Mouse (Mus musculus) right cerebral cortex, postnatal 25 days (tissue): ENCODE data around the gene Fam90a1a.
"Not testable (repeated sequence)": the region's sequence is repeated elsewhere in the genome, so short reads cannot be mapped to it uniquely, and the experiment has no call there.

Source experiments
- DNase-seq: peaks from one replicate; pipeline ENCODE4 v3.0.0; 2022

The Fam90a1a gene

DNA sequence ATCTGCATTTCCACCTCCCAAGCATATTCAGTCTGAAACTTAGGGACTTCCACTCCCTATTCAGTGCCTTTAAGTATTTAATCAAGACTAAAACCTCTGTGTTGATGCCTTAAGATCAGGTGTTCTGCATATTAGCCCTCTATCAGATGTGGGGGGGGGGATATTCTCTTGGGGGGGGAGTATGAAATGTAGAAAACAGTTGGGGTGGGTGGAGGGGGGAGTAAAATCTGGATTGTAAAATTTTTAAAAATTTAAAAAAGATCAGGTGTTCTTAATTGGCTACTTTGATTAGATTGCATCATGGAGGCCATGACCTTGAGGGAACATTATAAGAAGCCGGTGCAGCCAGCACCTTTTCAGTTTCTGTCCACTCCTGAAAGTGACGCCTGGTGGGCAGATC is at the start of gene Fam90a1a:
Fam90a1a (plus strand) TSS at position 301 of the 400 bp plus-strand sequence.
- DNase-seq = no peak

DNA sequence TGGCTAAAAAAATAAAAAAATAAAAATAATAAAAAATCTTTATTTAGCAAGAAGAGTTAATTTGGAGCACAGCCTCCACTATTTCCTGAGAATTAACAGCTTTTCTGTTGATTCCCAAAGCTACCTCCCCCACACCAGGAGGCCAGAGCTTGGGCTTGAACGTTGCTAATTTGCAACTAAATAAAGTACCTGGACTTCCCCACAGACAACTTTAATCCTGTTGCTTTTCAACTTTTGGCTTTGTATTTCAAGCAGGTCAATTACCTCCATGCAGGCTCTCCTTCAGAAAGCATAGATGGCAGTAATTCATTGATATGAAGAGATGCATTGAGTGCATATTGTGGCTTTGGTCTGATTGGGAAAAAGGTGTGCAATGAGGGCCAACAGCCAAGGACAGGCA is 46.6 kb upstream of the Fam90a1a start:
- no peak for DNase-seq

DNA sequence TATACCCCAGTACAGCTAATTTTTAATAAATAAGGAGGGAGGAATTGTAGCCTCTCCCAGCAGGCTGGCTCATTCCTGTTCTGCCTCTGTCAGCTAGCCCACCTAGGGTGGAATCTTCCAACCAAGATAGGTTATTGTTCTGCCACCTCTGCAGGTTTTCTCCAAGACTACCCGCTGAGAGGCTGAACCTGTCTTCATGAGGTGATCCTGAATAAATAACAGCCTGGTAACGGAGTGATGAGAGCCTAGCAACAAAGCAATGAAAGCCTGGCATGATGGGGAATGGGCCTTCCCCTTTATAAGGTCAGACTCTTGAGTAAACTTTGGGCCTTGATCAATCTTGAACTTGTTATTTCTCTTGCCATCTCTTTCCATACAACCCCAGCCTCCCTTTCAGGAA is 46.0 kb upstream of the Fam90a1a start:
- no peak for DNase-seq

DNA sequence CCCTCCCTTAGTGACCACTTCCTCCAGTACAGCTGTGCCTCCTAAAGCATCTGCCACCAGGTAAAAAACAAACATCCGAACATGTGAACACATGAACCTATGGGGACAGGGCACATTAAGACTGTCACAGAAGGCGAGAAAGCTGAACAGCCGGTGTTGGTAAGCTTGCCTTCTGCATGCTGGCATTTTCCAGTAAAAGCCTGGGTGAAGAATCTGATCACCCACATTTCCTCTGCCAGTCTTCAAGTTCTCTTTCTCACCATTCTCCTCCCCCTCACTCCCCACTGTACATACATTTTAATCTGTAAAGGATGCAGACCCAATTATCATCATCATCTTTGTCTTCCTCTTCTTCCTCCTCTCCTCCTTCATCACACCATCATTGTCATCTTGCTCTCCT is 42.9 kb upstream of the Fam90a1a start:
- no peak for DNase-seq

DNA sequence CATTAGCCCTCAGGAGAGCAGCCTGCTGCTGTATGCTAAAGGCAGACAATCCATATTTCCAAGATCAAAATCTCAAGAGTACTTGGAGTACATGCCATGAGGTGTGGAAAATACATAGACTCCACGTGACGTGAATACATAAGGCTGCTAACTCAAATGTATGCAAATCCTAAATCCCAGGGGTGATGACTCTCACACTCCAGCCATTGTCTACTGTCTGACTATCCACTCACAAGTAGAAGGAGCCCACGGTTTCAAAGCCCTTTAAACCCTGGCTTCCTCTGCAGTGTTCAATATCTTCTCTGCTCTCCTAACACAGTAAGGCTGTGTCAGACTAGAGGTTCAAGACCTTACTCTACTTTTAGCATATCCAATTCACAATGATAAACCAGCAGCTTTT is 27.8 kb upstream of the Fam90a1a start:
- not testable (repeated sequence) for DNase-seq

DNA sequence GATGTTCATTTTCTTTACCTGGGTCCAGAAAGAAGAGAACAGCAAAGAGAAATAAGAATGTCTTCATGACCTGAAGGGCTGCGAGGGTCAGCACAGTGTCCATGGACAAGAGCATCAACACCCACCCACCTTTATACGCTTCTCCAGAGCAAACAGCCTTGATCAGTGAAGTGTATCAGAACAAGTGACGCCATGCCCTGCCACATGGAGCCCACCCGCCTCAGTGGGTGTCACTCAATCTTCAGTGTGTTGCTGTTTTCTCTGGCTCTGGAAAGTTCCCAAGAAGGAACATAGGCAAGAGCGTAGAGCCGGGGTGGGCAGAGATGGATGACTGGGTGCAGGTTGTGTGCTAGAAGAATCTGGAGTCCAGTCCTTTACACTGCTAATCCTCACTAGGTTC is 25.9 kb upstream of the Fam90a1a start, which contains the start of gene Defb15:
Defb15 (minus strand) TSS at position 101 of the 400 bp plus-strand sequence.
- no peak for DNase-seq

DNA sequence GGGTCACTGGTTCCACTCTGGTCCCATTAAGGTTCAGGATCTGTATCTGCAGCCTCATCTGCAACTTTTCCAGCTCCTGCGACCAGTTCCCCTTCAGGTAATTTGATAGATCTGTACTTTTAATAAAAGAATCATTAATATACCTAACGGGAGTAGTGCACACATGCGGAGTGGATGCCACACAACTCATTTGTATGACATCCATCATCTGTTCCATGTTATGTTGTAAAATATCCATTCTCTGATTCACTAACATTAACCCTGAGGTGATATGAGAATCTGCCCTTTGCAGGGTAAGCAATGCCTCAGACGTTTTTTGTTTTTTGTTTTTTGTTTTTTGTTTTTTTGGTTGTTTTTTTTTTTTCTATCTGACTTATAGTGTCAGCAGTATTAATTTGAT is 20.5 kb upstream of the Fam90a1a start, which contains the start of gene Defb35:
Defb35 (plus strand) TSS at position 301 of the 400 bp plus-strand sequence.
- not testable (repeated sequence) for DNase-seq

DNA sequence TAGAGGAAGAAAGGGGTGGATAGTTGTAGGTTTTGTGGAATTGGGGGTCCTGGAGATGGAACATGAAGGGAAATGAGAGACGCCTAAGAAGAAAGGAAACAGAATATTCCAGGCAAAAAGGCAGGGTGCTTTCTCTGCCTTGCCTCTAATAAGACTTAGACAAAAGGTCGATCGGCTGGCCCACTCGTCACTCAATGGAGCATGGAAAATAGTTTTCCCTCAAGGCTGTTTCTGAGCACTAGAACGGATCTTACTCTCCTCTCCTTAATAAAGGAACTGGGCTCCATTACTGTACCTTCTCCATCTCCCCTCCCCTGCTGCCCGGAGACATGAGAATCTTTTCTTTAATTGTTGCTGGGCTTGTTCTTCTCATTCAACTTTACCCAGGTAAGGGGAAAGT is 12.1 kb upstream of the Fam90a1a start, which contains the start of gene Defb13:
Defb13 (plus strand) TSS at position 301 of the 400 bp plus-strand sequence.
- DNase-seq = no peak

DNA sequence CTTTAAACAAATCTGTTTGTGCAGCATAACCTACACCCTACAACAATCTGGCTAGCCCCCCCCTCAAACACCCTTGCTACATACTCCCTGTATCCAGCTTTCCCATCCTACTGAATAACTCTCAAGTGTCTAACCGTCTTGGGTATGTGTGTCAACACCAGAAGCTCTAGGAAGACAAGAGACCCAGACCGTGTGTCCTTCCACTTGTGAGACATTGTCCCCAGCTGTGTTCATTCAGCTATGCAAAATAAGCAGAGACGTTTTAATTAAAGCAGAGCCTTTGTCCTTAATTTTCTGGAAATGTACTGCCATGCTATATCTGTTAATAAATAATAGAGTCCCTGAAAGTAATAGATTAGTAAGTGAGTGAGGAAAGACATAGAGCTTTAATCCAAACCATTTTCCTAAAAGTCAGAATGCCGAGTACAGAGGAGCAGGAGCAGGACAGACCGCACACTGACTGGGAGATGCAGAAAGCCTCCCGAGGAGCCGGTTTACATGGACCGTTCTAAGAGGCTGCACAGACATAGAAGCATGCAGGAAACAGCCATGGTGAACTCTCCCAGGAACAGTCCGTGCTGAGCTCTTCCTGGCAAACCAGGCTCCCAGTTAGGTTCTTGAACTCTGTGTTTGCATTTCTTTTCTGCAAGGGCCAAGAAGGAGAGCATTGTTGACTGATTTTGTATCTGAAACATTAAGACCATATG is 11.1 kb upstream of the Fam90a1a start:
- no peak for DNase-seq

DNA sequence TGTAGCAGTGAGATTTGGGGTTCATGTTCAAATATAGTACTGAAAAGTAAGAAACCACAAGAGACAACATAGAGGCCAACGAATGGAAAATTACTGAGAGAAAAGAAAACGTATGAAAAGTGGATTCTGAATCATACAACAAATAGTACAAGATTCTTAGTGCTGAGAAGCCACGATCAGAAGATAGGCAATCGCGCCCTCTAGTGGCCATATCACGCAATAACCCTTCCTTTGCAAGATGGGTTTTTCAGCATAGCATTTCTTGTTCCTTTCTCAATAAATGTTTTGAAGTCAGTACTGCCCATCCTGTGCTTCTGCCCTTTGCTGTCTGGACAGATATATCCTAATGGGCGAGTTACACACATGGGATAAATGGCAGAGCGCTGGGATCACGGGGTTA is 3.2 kb upstream of the Fam90a1a start:
- DNase-seq = peak; percentile 23

DNA sequence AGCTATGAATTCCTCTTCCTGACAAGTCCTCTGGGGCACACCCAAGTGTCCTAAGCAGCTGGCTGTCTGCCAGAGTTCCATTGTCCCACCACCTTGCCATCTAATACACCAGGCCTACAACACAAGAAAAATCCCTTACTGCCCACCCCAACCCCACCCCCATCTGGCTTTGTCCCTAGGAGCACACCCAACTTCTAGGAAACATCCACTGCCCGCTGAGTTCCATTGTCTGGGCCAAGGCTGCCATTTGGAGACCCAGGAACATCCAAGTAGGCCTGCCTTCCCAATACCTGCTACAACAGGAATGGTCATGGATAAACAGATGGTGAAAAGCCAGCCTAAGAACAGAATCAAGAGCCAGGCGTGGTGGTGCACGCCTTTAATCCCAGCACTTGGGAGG is 2.2 kb upstream of the Fam90a1a start:
- no peak for DNase-seq

DNA sequence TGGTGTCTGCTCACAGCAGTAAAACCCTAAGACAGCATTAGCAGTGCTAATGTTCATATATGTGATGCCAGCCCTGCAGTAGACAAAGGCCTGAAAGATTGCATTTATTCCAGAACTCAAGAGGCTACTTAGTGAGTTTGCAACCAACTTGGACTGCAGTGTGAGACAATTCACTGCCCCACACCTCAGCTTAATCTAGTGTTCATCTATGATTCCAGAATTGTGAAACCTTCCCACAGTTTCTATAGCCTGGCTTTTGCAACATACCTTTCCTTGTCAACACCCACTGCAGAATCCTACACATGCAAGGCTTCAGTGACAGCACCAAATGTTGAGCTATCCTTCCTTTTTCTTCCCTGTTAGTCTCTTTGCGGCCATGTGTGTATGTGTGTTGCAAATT is 8.1 kb downstream of the Fam90a1a start:
- no peak for DNase-seq

DNA sequence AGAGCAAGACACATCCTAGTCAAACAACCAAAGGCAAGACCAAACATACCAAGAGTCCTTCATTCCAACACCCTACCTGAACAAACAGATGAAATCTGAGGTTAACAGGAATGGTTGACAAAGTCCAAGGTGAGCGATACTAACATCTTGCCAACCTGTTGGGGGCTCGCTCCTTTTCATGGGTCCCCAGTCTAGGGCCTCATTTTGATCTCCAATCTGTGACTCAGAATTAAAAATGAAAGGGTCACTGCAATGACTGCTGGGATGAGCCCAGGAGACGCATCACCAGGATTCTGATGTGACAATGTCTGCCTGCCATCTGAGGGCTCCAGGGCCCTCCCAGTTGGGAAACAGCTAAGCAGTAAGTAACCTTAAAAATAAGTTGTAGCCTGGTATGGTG is 11.0 kb downstream of the Fam90a1a start, which contains the start of gene Ccdc70:
Ccdc70 (plus strand) TSS at position 301 of the 400 bp plus-strand sequence.
- no peak for DNase-seq

DNA sequence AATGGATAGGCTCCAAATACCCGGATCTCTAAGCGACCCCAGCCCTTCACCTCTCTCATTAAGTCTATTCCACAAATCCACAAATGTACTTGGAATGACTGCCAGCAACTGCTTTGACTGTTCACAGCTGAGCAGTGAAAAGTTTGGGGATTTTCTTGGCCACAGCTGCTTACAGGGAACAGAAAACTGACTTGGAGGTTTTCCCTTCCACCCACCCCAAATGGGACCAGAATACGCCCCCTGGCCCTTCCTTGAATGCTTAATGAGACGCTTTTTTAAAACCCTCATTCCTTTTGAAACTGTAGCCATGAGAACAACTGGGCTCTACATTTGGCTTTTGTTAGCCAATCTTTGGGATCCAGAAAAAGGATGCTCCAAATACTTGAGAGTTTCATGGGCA is 19.7 kb downstream of the Fam90a1a start:
- DNase-seq = no peak

DNA sequence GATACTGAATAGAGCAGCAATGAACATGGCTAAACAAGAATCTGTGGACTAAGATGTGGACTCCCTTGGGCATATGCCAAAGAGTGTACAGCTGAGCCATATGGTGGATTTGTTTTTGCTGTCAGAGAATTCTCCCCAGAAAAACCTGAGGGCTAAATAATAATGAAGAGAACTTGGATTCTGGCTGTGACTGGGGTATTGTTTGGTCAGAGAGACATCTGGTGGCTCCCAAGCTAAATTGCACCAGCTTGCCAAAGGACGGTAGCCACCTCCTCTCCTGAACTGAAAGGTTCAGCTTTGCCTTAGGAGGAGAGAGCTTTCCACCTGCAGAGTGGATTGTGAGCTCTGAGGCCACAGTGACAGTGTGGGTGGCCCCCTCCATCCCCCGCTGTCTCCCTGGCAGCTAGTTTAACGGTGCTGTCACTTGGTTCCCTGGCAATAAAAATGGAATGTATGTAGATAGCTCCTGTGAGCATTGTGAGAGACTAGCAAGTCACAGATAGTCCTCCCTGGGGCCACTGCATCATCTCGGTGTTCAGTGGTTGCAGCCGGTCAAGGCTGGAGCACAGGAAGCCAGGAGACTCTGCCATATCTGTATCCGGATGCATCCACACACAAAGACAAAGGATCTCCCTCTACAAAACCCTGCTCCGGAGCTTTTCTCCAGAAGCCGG is 23.3 kb downstream of the Fam90a1a start:
- peak; percentile 28 for DNase-seq

DNA sequence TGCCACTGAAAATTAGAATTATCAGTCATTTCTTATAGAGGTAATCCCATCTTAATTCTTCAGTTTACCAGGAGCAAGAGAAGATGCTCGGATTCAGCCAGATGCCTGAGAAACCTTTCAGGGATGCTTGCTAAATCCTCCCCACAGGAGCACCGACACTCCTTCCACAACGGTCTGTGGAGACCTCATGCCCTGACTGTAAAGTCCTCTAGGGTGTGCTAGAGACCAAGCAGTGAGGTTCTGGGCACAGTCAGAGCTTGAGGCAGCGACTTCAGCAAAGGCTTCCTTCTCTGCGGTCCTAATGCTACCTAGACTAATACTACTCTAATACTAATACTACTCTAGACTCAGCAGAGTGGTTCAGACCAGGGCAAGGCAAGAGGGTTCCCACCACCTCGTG is 33.7 kb downstream of the Fam90a1a start:
- peak; percentile 49 for DNase-seq

DNA sequence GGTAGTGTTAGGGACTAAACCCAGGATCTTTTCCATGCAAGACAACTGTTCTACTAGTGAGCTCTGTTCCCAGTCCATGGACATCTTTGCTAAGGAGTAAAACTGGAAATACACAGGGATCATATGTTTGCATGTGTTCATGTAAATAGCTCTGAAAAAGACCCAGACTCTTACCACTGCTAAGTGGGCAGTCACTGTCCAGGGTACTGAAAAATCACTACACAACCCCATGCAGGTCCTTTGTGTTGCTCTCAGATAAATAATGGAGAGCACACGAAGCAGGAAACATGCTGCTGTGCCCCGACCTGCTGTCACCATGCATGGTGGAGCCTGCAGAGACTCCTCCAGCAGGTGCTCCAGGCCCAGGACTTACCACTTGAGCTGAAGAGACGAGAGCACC is 36.7 kb downstream of the Fam90a1a start:
- no peak for DNase-seq

DNA sequence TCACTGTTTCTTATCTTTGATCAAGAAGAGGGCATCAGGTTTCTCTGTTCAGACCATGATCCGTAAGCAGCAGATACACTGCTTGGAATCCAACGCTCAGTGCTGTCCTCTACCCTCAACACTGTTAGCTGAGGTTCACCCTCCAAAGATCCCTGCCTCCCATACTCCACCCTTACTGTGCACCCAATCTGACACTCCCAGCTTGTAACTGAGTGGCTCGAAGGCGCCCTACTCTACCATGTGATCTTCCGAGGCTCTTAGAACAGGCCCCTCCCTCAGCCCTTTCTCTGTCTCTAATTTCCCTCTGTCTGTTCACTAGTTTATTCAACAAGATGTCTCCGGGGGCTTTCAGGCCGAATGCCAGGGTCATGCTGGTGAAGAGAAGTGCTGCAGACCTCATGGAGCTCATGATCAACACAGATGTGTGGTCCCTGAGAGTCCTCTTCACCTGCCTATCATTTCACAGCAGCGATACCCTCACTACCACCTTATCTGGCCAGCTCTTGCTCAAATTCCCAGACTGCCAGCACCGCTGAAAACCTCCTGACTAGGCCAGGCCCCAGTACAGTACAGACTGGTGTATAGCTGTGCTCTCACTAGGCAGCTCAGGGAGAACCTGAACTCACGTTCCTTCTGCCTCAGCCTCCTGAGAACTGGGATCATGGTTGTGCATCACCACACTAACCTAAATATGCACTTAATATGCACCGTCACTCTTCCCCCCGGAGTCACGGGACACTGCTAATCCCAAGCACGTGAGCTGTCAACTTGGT is 46.4 kb downstream of the Fam90a1a start:
- DNase-seq = no peak

DNA sequence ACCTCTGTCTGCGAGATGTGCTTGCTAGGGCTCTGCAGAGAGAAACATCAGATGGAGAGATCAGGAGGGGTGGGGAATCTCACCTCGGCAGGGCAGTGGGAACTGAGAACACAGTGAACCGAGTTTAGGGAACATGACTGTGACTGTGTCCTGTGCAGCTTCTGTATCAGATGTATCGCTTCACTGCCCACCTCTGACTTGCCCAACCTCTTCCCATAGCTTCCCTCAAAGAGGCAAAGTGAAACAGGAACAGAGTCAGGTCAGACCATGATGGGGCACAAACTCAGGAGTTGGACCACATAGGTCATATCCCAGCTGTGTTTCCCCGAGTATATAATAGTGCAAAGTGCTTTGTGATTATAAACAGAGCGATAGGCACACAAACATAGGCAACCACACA is 47.9 kb downstream of the Fam90a1a start:
- DNase-seq = no peak

DNA sequence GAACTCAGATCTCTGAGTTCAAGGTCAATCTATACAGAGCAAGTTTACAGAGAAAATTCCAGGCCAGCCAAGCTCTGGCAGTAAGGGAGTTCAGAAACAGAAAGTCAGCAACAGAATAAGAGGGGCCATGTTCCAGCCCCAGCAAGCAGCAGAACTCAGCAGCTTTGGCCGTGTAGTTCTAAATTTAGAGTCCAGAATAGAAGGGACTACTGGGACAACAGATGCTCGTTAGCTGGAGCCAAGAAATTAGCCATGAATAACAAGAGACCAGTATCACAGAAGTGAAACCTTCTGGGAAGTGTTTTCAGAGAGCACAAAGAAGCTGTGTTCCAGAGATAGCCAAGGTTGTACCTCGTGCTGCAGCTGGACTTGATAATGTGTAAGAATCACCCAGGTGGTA is 50.9 kb downstream of the Fam90a1a start:
- DNase-seq = no peak

DNA sequence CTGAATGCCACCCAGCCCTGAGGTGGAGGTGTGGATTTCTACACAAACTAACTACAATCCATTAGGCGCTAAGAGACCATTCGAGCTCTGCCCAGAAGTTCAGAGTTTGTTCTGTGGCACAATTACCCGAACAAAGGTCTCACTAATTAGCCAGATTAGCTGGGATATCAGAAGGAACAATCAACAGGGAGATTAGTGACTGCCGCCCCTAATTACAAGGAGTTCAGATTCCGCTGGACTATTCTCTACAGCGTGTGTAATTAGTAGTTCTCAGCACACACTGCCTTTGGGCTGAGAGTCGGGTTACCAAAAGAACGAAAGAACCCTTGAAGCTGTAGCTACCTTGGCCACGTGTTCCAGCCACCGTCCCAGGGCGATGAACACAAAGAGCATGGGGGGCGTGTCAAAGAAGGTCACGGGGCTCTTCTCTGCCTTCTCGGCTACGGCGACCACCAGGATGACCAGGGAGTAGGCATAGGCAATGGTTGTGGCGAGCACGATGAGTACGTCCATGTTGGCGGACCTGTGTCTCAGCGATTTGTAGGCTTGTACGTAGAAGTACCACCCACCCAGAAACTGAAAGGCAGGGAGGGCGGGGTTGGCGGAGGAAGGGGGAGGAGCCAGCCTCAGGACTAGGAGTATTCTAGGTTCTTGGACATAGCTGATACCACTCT is 54.7 kb downstream of the Fam90a1a start:
- DNase-seq = no peak
